In genomic region chr12:11020571-11021545, GRCm38 (mm10) we compare ENCODE assay signal across 13 mouse cellular contexts.
DNase-seq lines count a peak whose midpoint lies in the region; ATAC-seq and TF ChIP-seq lines count a peak whose summit lies in the region.
"Had no signal": no experiment of that assay in that cellular context is flagged by ENCODE, and none has a peak within 500 bp of the region (broad histone marks: within the 10 kb centered on the region; RNA-seq: fewer than 3 reads in every experiment).

No protein-coding gene starts in this region.

- no peak overlapping the region for H3K4me3 ChIP-seq in intestine, embryonic 15.5 days (replicated peaks)
- no peak overlapping the region for H3K4me3 ChIP-seq in intestine, embryonic 16.5 days (ENCODE audit: low read length)
- no peak overlapping the region for H3K4me3 ChIP-seq in lung, embryonic 16.5 days (ENCODE audit: low read length)
- no peak overlapping the region for H3K4me3 ChIP-seq in limb, embryonic 14.5 days (replicated peaks; ENCODE audit: low read length)
- H3K4me3 ChIP-seq: midbrain, embryonic 12.5 days had no signal

- WGBS in intestine, embryonic 15.5 days = 59% methylated on average over 11 of the region's 11 CpGs
- 58% methylated on average over 11 of the region's 11 CpGs for WGBS in intestine, embryonic 16.5 days
- WGBS in lung, embryonic 16.5 days = 51% methylated on average over 11 of the region's 11 CpGs
- 73% methylated on average over 11 of the region's 11 CpGs for WGBS in limb, embryonic 14.5 days

- peak; percentile 34; the same call in 1 of the 2 replicates for ATAC-seq in intestine, embryonic 15.5 days
- no peak for ATAC-seq in intestine, embryonic 16.5 days
- peak; percentile 68 for ATAC-seq in lung, embryonic 16.5 days (ENCODE audit: low read depth)
- no peak for ATAC-seq in limb, embryonic 14.5 days (ENCODE audit: low FRiP score, low read depth)
- ATAC-seq: inflammation-experienced regulatory T-cells, adult 6 months; liver, postnatal 0 days had no signal

- H3K9ac ChIP-seq in intestine, embryonic 15.5 days = no peak overlapping the region
- H3K9ac ChIP-seq in intestine, embryonic 16.5 days (ENCODE audit: low read depth, low read length) = no peak overlapping the region
- H3K9ac ChIP-seq in lung, embryonic 16.5 days (ENCODE audit: low read length) = no peak overlapping the region
- no peak overlapping the region for H3K9ac ChIP-seq in limb, embryonic 14.5 days (ENCODE audit: low read depth, low read length, severe bottlenecking)
- H3K9ac ChIP-seq: liver, postnatal 0 days; midbrain, embryonic 12.5 days had no signal

- H3K4me1 ChIP-seq in intestine, embryonic 15.5 days (replicated peaks) = no peaks in the 10 kb centered on the region
- no peaks in the 10 kb centered on the region for H3K4me1 ChIP-seq in intestine, embryonic 16.5 days (ENCODE audit: control insufficient read depth, insufficient read depth, low read length)
- no peaks in the 10 kb centered on the region for H3K4me1 ChIP-seq in lung, embryonic 16.5 days (replicated peaks; ENCODE audit: control insufficient read depth, insufficient read depth, low read length)
- no peaks in the 10 kb centered on the region for H3K4me1 ChIP-seq in limb, embryonic 14.5 days (ENCODE audit: control insufficient read depth, insufficient read depth, low read length)
- H3K4me1 ChIP-seq: midbrain, embryonic 12.5 days had no signal

- no peaks in the 10 kb centered on the region for H3K36me3 ChIP-seq in intestine, embryonic 15.5 days
- no peaks in the 10 kb centered on the region for H3K36me3 ChIP-seq in intestine, embryonic 16.5 days (ENCODE audit: control insufficient read depth, insufficient read depth, low read length)
- no peaks in the 10 kb centered on the region for H3K36me3 ChIP-seq in lung, embryonic 16.5 days (ENCODE audit: control insufficient read depth, insufficient read depth, low read length)
- no peaks in the 10 kb centered on the region for H3K36me3 ChIP-seq in limb, embryonic 14.5 days (ENCODE audit: control insufficient read depth, insufficient read depth, low read length)
- H3K36me3 ChIP-seq: midbrain, embryonic 12.5 days had no signal

- peak; percentile 4 to 12 for DNase-seq in cerebellum, postnatal 14 days
- DNase-seq in cerebellum, adult 9-11 months = no peak
- DNase-seq in lung, postnatal 25 days (ENCODE audit: low spot score) = no peak
- DNase-seq in limb, embryonic 14.5 days (ENCODE audit: low spot score) = peak; percentile 76
- DNase-seq in urinary bladder, postnatal 10 days (ENCODE audit: low spot score) = no peak
- DNase-seq: cerebellum, adult 18-20 months; liver, postnatal 0 days; right cerebral cortex, postnatal 25 days had no signal

- TF ChIP-seq POLR2A in limb, embryonic 14.5 days (IDR thresholded peaks at IDR 0.05; ENCODE audit: borderline replicate concordance, extremely low read depth, insufficient read depth, insufficient read length) = no peak

- no peaks in the 10 kb centered on the region for H3K27me3 ChIP-seq in intestine, embryonic 15.5 days (replicated peaks)
- H3K27me3 ChIP-seq in intestine, embryonic 16.5 days (replicated peaks; ENCODE audit: control insufficient read depth, insufficient read depth, low read length) = no peaks in the 10 kb centered on the region
- H3K27me3 ChIP-seq in lung, embryonic 16.5 days (ENCODE audit: control insufficient read depth, insufficient read depth, low read depth, low read length) = no peaks in the 10 kb centered on the region
- no peaks in the 10 kb centered on the region for H3K27me3 ChIP-seq in limb, embryonic 14.5 days (ENCODE audit: control insufficient read depth, insufficient read depth, low read length)
- H3K27me3 ChIP-seq: midbrain, embryonic 12.5 days had no signal

- H3K27ac ChIP-seq in intestine, embryonic 15.5 days = no peak overlapping the region
- H3K27ac ChIP-seq in intestine, embryonic 16.5 days (ENCODE audit: low read length) = no peak overlapping the region
- H3K27ac ChIP-seq in lung, embryonic 16.5 days (ENCODE audit: low read length) = no peak overlapping the region
- no peak overlapping the region for H3K27ac ChIP-seq in limb, embryonic 14.5 days (replicated peaks; ENCODE audit: low read depth, low read length)
- H3K27ac ChIP-seq: midbrain, embryonic 12.5 days had no signal

- no peaks in the 10 kb centered on the region for H3K9me3 ChIP-seq in intestine, embryonic 15.5 days
- no peaks in the 10 kb centered on the region for H3K9me3 ChIP-seq in intestine, embryonic 16.5 days (ENCODE audit: control insufficient read depth, low read length)
- H3K9me3 ChIP-seq in lung, embryonic 16.5 days (ENCODE audit: control insufficient read depth, low read length) = no peaks in the 10 kb centered on the region
- no peaks in the 10 kb centered on the region for H3K9me3 ChIP-seq in limb, embryonic 14.5 days (ENCODE audit: control insufficient read depth, low read length)
- H3K9me3 ChIP-seq: midbrain, embryonic 12.5 days had no signal

- no peak overlapping the region for H3K4me2 ChIP-seq in intestine, embryonic 15.5 days (replicated peaks)
- no peak overlapping the region for H3K4me2 ChIP-seq in intestine, embryonic 16.5 days (ENCODE audit: low read depth, low read length)
- H3K4me2 ChIP-seq in lung, embryonic 16.5 days (ENCODE audit: low read depth, low read length) = no peak overlapping the region
- no peak overlapping the region for H3K4me2 ChIP-seq in limb, embryonic 14.5 days (replicated peaks; ENCODE audit: low read depth, low read length, severe bottlenecking)
- H3K4me2 ChIP-seq: midbrain, embryonic 12.5 days had no signal

Comparison
In these comparisons a context has a peak if more than half of its experiments do, and no peak if none do; other contexts are left out.
1. DNase-seq: peak in cerebellum, postnatal 14 days (2 of 2) and limb, embryonic 14.5 days (single experiment); none in cerebellum, adult 9-11 months (single experiment), lung, postnatal 25 days (single experiment) and urinary bladder, postnatal 10 days (single experiment).
2. ATAC-seq: peak in intestine, embryonic 15.5 days (single experiment) and lung, embryonic 16.5 days (single experiment); none in intestine, embryonic 16.5 days (single experiment) and limb, embryonic 14.5 days (single experiment).